Mouse (Mus musculus) lung, adult 2 months (tissue): ENCODE data around the gene Nudt5.

Source experiments
- CTCF ChIP-seq: fragments of 200-500 bp; IDR thresholded peaks from 2 replicates; pipeline ENCODE4 v1.5.1; 2011; ENCODE audit warnings: mild to moderate bottlenecking, low read length, control low read depth; ENCODE audit not compliant: insufficient read depth
- POLR2A ChIP-seq: fragments of 200-500 bp; IDR thresholded peaks from 2 replicates; pipeline ENCODE4 v1.6.1; 2011; ENCODE audit warnings: low read depth, mild to moderate bottlenecking, control low read depth, low read length, borderline replicate concordance; ENCODE audit errors: extremely low read depth

- TF ChIP-seq CTCF = no peak
- TF ChIP-seq POLR2A = no peak
Measured at GRCm38 (mm10) chr2:5825265-5825913, 19.4 kb upstream of the Nudt5 start.
